Mouse (Mus musculus) embryonic facial prominence, embryonic 13.5 days (tissue): ENCODE measurements around the gene Creb3l2. TPM values are rescaled to one million over a fixed set of nuclear protein-coding genes. Genes with fewer than 3 reads are reported as not detected.

ENCODE experiments used
- ATAC-seq: fragments of 200-750 bp; cut with Nextera tagmentation; 2 replicates; pipeline ENCODE4 v1.8.0; 2017; ENCODE audit warnings: low read depth; ENCODE audit not compliant: insufficient number of reproducible peaks, insufficient read depth, low FRiP score, low TSS enrichment
- H3K27ac ChIP-seq: fragments of 300-500 bp; sonication (generic); 2 replicates; pipeline ENCODE4 v1.5.1; 2015; ENCODE audit warnings: moderate library complexity, mild to moderate bottlenecking, inconsistent platforms
- H3K27me3 ChIP-seq: fragments of 300-500 bp; sonication (generic); 2 replicates; pipeline ENCODE4 v1.6.1; 2015; ENCODE audit warnings: mild to moderate bottlenecking, inconsistent platforms
- H3K36me3 ChIP-seq: fragments of 300-500 bp; sonication (generic); 2 replicates; pipeline ENCODE4 v1.6.1; 2015; ENCODE audit warnings: mild to moderate bottlenecking, inconsistent platforms
- H3K4me1 ChIP-seq: fragments of 300-500 bp; sonication (generic); 2 replicates; pipeline ENCODE4 v1.6.1; 2015; ENCODE audit warnings: inconsistent platforms
- H3K4me2 ChIP-seq: fragments of 300-500 bp; sonication (generic); 2 replicates; pipeline ENCODE4 v1.6.1; 2015; ENCODE audit warnings: moderate library complexity, mild to moderate bottlenecking, inconsistent platforms
- H3K4me3 ChIP-seq: fragments of 300-500 bp; sonication (generic); 2 replicates; pipeline ENCODE4 v1.5.1; 2015; ENCODE audit warnings: mild to moderate bottlenecking, inconsistent platforms
- H3K9ac ChIP-seq: fragments of 300-500 bp; sonication (generic); 2 replicates; pipeline ENCODE4 v1.6.1; 2015; ENCODE audit warnings: mild to moderate bottlenecking, inconsistent platforms
- H3K9me3 ChIP-seq: fragments of 300-500 bp; sonication (generic); 2 replicates; pipeline ENCODE4 v1.6.1; 2016; ENCODE audit warnings: inconsistent platforms
- WGBS: fragments of 180-500 bp; shearing (Covaris S2); methylation state at CpG from one replicate; pipeline ENCODE4 v1.1.7; 2015; ENCODE audit warnings: mixed read lengths; 5-methylcytosine and 5-hydroxymethylcytosine counted together
- polyA plus RNA-seq: library from polyadenylated mRNA; unstranded; fragments of >200 nt; fragmentation: Nextera tagmentation; extraction: Ambion mirVana; gene quantifications from 2 replicates; pipeline ENCODE4 v1.2.1, GENCODE M21; 2015

Gene Creb3l2
- polyA plus RNA-seq: 26.9 and 29.0 TPM in 2 replicates

DNA sequence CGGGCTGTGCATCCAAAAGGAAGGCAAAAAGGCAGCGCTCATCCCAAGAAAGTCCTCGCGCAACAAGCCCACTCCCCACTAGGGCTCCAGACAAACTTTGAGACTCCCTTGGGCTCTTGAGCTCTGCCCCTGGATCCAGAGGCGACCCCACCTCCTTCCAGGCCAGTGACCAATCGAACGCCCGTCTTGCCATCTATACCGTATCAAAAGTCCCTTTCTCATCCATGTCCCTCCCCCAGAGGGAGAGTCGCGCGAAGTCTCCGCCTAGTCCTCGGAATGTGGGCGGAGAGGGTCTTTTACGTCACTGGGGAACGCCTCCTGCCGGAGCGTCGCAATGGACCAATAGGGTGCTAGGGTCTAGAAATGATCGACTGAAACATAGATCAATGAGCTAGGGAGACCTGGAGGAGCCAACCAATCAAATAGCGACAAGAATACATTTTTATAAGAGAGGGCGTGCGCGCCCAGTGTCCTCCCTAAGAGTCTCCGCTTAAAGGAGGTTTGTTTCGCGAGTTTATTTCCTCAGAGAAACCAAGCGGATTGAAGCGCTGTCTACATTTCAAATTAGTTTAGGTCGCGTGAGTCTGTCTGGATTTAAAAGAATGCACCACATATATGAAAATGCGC, at the start of gene Creb3l2:
Creb3l2 (minus strand) TSS at position 106 of the 627 bp plus-strand sequence.
- Histone ChIP-seq H3K27me3 (no peaks in the 10 kb centered on the region), H3K4me1 (peaks cover 28% of the 10 kb centered on the region), H3K27ac (peak within 1 kb of the TSS; percentile 96), H3K4me2 (peak within 1 kb of the TSS; percentile 70), H3K36me3 (peaks cover 2% of the 10 kb centered on the region; the same call in 1 of the 2 replicates), H3K9me3 (no peaks in the 10 kb centered on the region), H3K9ac (peak within 1 kb of the TSS; percentile 92), H3K4me3 (peak within 1 kb of the TSS; percentile 89)
- peak; percentile 99 for ATAC-seq
- under 1% methylated on average over 33 of the region's 33 CpGs for WGBS

DNA sequence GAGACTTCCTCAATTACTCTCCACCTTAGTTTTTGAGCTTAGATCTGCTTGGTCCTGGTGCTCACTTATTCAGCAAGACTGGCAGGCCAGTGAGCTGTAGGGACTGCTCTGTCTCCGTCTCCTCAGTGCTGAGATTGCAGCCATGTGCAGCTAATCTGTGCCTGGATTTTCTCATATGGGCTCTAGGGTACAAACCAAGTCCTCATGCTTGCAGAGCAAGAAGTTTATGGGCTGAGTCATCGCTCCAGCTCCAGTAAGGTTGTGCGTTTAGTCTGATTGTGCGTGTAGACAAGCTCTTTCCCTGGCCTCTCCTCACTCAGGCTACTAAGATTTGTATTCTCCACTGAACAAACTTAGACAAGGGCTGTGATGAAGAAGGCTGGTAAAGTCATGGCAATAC, 44.6 kb upstream of the Creb3l2 start:
- no peak for ATAC-seq
- Histone ChIP-seq H3K9ac (no peak overlapping the region), H3K27me3 (no peaks in the 10 kb centered on the region), H3K4me3 (no peak overlapping the region), H3K4me2 (no peak overlapping the region), H3K4me1 (no peaks in the 10 kb centered on the region), H3K9me3 (no peaks in the 10 kb centered on the region), H3K36me3 (no peaks in the 10 kb centered on the region), H3K27ac (no peak overlapping the region)
- 79% methylated on average over 4 of the region's 4 CpGs for WGBS

DNA sequence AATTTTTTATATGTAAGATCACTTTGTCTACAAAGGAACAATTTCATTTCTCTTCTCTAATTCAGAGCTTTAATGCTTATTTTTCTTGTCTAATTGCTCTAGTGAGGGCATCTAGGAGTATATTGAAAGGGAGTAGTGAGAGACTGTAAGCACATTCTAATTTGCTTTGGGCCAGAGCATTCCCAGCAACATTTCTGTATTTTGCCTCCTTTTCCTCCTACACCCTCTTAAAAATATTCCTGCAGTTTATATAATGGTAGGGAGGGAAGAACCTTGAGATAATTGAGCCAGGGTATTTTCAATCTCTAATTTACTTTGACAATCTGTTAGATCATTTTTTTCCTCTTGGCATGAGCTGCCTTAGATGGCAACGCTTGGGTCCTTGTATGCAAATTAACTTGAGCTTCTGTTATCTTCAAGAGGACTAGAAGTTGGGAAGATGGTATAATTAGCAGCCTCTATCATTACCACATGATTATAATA, 42.7 kb upstream of the Creb3l2 start:
- H3K9ac ChIP-seq: no peak overlapping the region
- H3K4me1 ChIP-seq: no peaks in the 10 kb centered on the region
- no peak overlapping the region for H3K4me2 ChIP-seq
- no peak overlapping the region for H3K4me3 ChIP-seq
- H3K27ac ChIP-seq: no peak overlapping the region
- WGBS: 63% methylated on average over 1 of the region's 1 CpGs
- no peaks in the 10 kb centered on the region for H3K27me3 ChIP-seq
- H3K9me3 ChIP-seq: no peaks in the 10 kb centered on the region
- no peaks in the 10 kb centered on the region for H3K36me3 ChIP-seq
- no peak for ATAC-seq

DNA sequence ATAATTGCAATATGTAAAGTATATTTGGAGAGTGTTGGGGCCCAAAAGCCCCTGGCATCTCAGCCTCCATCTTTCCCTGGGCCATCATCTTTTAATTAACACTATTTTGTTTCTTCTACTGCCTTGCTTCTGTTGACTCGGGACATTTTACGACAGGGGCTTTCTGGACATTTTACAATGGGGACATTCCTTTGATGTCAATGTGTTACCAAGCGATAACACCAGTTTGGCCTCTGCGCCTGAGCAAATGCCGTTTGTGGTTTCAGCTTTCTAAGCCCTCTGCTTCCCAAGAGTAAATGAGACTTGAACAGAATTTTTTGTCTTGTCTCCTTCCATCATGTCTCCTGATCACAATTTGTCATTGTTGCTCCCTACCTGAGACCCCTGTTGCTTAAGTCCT, 41.3 kb upstream of the Creb3l2 start:
- H3K4me1 ChIP-seq: no peaks in the 10 kb centered on the region
- no peak overlapping the region for H3K4me2 ChIP-seq
- no peak overlapping the region for H3K27ac ChIP-seq
- H3K36me3 ChIP-seq: no peaks in the 10 kb centered on the region
- 57% methylated on average over 5 of the region's 5 CpGs for WGBS
- H3K27me3 ChIP-seq: no peaks in the 10 kb centered on the region
- H3K4me3 ChIP-seq: no peak overlapping the region
- H3K9ac ChIP-seq: no peak overlapping the region
- ATAC-seq: no peak
- no peaks in the 10 kb centered on the region for H3K9me3 ChIP-seq

DNA sequence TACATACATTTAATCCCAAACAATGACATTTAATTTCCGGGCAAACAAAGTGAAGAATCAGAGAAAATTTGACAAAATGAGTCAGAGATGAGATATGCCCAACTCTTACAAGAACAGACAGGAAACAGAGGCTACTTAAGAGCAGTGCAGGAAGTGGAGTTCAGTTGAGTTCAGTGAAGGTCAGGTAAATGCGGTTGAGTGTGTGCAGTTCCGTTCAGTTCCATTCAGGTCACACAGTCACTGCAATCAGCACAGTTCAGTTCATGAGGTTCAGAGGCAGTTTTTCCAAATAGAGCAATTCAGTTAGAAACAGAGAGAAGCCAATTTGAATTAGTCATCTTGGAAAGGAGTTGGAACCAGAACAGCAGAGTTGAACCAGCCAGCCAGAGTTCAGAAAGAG, 39.2 kb upstream of the Creb3l2 start:
- Histone ChIP-seq H3K4me1 (no peaks in the 10 kb centered on the region), H3K9me3 (no peaks in the 10 kb centered on the region), H3K36me3 (no peaks in the 10 kb centered on the region), H3K27me3 (no peaks in the 10 kb centered on the region), H3K27ac (no peak overlapping the region), H3K4me3 (no peak overlapping the region), H3K4me2 (no peak overlapping the region), H3K9ac (no peak overlapping the region)
- ATAC-seq: no peak
- WGBS: 71% methylated on average over 3 of the region's 3 CpGs

DNA sequence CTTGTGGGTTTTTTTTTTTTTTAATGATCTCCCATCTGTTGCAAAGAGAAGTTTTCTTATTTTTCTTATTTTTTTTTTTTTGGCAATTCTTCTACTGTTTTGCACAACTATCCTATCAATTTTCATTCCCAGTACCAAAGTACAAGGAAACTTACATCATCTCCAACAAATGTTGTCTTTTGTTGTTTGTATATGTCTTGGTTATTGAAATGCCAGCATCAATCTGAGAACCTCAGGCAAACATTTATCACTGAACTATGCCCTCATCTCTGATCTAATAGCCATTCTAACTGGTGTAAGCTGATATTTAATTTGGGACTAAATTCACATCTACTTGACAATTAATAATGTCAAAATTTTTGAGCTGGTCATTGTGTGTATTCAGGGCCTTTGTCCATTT, 38.1 kb upstream of the Creb3l2 start:
- no peak overlapping the region for H3K4me2 ChIP-seq
- H3K27ac ChIP-seq: no peak overlapping the region
- H3K9ac ChIP-seq: no peak overlapping the region
- no peak for ATAC-seq
- H3K4me1 ChIP-seq: no peaks in the 10 kb centered on the region
- no peaks in the 10 kb centered on the region for H3K36me3 ChIP-seq
- no peaks in the 10 kb centered on the region for H3K27me3 ChIP-seq
- no peaks in the 10 kb centered on the region for H3K9me3 ChIP-seq
- H3K4me3 ChIP-seq: no peak overlapping the region

DNA sequence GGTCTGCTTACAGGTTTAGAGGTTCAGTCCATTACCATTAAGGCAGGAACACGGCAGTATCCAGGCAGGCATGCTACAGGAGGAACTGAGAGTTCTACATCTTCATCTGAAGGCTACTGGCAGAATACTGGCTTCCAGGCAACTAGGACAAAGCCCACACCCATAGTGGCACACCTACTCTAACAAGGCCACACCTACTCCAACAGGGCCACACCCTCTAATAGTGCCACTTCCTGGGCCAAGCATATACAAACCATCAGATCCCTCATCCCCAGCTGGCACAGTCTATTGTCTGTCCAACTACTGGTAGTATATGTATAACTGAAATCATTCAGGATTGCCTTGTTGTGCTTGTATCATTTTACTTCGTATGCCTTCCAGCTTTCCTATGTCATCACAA, 36.5 kb upstream of the Creb3l2 start:
- H3K4me3 ChIP-seq: no peak overlapping the region
- H3K4me2 ChIP-seq: no peak overlapping the region
- 98% methylated on average over 2 of the region's 2 CpGs for WGBS

DNA sequence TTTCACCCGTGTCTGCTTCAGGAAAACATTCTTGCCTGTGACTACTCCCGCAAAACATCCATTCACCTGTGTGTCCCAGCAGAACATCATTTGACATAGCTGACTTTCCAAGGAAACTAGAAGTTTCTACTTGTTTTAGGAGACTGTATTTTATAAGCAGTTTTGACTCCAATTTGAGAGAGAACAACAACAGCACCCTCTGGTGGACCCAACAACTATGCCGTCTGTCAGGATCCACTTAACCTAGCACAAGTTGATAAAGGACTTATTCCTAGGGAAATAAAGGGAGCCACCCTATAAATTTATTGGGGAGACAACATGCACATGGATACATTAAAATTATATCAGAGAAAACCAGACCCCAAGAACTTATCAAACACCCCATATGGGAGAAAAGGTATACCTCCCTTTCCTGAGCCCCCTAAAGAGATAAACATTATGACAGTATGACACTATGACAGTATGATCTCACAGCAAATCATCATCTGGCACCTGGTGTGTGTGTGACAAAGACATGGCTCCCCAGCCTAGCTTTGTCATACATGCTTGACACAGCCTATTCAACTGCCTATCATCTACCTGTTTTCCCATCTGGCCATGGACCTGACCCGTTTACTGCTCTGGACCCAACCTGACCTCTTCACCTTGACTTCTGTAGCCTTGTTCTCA, 31.9 kb upstream of the Creb3l2 start:
- Histone ChIP-seq H3K9me3 (no peaks in the 10 kb centered on the region), H3K36me3 (no peaks in the 10 kb centered on the region), H3K4me2 (no peak overlapping the region), H3K27me3 (no peaks in the 10 kb centered on the region), H3K4me3 (no peak overlapping the region), H3K27ac (no peak overlapping the region), H3K4me1 (no peaks in the 10 kb centered on the region), H3K9ac (no peak overlapping the region)
- ATAC-seq: no peak
- 81% methylated on average over 4 of the region's 4 CpGs for WGBS

More for the DNA sequence above, 36.5 kb upstream of the Creb3l2 start:
- Histone ChIP-seq H3K9me3 (no peaks in the 10 kb centered on the region), H3K27me3 (no peaks in the 10 kb centered on the region), H3K27ac (no peak overlapping the region), H3K9ac (no peak overlapping the region), H3K36me3 (no peaks in the 10 kb centered on the region), H3K4me1 (no peaks in the 10 kb centered on the region)
- ATAC-seq: no peak

DNA sequence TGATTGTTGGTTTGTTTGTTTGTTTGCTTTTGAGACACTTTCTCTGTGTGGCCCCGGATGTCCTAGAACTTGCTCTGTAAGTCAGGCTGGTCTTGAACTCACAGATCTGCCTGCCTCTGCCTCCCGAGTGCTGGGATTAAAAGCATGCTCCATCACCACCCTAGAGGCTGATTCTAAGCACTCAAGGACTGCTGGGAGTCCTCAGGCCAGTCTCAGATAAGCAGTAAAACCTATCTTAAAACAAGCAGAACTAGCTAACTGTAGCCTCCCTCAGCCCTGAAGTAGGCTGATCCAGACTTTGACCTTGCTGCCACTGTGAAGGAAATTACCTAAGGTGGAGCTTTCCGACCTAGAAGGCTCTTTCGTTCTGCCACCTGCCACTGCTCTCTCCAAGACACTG, 28.3 kb upstream of the Creb3l2 start:
- H3K4me2 ChIP-seq: no peak overlapping the region
- H3K9ac ChIP-seq: no peak overlapping the region
- H3K9me3 ChIP-seq: 0 out of 2 replicates have a peak, but pooled peaks cover 7% of the 10 kb centered on the region
- no peaks in the 10 kb centered on the region for H3K36me3 ChIP-seq
- H3K27ac ChIP-seq: no peak overlapping the region
- 73% methylated on average over 4 of the region's 4 CpGs for WGBS
- H3K4me3 ChIP-seq: no peak overlapping the region
- peaks cover 3% of the 10 kb centered on the region for H3K4me1 ChIP-seq
- H3K27me3 ChIP-seq: no peaks in the 10 kb centered on the region
- ATAC-seq: no peak

DNA sequence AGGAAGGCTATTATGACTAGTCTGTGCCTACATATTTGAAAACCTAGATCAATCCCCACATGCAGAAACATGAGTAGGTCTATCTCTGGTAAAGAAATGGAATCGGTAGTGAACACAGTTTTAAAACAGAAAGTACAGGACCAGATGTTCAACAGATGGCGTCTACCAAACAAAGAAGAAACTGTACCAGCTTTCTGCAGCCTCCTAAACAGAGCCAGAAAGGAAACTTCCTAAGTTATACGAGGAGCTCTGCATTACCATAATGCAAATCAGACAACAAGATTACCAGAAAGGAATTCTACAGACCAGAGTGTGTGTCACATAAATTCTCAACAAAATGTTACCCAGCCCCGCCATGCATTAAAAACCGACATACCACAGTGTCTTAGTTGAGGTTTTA, 23.9 kb upstream of the Creb3l2 start:
- Histone ChIP-seq H3K4me3 (no peak overlapping the region), H3K36me3 (no peaks in the 10 kb centered on the region), H3K4me2 (0 out of 2 replicates have a peak overlapping the region, but pooled peaks have one; percentile 5), H3K27ac (peak overlapping the region; percentile 92), H3K9ac (no peak overlapping the region; the same call in 1 of the 2 replicates), H3K4me1 (peaks cover 7% of the 10 kb centered on the region), H3K9me3 (0 out of 2 replicates have a peak, but pooled peaks cover 7% of the 10 kb centered on the region), H3K27me3 (no peaks in the 10 kb centered on the region)
- 25% methylated on average over 5 of the region's 5 CpGs for WGBS
- ATAC-seq: no peak

DNA sequence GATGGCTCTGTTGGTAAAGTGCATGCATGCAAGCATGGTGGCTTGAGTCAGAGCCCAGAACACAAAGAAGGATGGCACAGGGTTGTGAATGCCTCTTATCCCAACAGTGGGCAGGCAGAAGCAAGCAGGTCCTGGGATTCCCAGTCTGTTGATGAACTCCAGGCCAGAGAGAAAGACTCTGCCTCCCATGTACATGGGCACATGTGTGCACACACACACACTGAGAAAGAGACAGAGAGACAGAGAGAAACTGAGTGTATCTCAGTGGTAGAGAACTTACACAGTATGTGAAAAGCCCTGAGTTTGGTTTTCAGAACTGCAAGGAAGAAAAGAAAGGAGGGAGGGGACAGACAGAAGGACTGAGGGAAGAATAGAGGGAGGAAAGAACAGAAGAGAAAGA, 23.4 kb upstream of the Creb3l2 start:
- Histone ChIP-seq H3K9ac (no peak overlapping the region; the same call in 1 of the 2 replicates), H3K4me2 (0 out of 2 replicates have a peak overlapping the region, but pooled peaks have one; percentile 5), H3K4me1 (peaks cover 7% of the 10 kb centered on the region), H3K36me3 (no peaks in the 10 kb centered on the region), H3K9me3 (0 out of 2 replicates have a peak, but pooled peaks cover 7% of the 10 kb centered on the region), H3K27ac (peak overlapping the region; percentile 92), H3K4me3 (no peak overlapping the region), H3K27me3 (no peaks in the 10 kb centered on the region)
- no peak for ATAC-seq

DNA sequence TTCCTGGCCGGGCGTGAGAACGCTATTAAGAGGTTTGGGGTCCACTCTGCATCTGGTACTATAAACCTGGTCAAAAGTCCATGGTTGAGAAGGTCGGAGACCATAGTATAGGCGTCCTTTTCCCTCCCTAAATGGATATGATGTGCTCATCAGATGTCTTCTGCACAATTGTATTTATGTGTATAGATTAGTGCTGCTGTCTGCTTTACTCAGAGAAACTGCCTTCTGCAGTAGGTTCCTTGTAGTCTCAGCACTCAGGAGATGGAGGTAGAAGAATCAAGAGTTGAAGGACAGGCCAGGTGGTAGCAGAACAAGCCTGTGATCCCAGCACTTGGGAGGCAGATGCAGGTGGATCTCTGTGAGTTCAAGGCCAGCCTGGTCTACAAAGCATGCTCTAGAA, 22.6 kb upstream of the Creb3l2 start:
- WGBS: 5% methylated on average over 5 of the region's 5 CpGs
- no peaks in the 10 kb centered on the region for H3K36me3 ChIP-seq
- peak overlapping the region; percentile 36 for H3K4me3 ChIP-seq
- no peak for ATAC-seq
- H3K9me3 ChIP-seq: 0 out of 2 replicates have a peak, but pooled peaks cover 7% of the 10 kb centered on the region
- H3K27ac ChIP-seq: peak overlapping the region; percentile 34
- peaks cover 7% of the 10 kb centered on the region for H3K4me1 ChIP-seq
- H3K4me2 ChIP-seq: peak overlapping the region; percentile 54
- H3K9ac ChIP-seq: 0 out of 2 replicates have a peak overlapping the region, but pooled peaks have one; percentile 28
- no peaks in the 10 kb centered on the region for H3K27me3 ChIP-seq
